Mouse (Mus musculus) telencephalon, adult 2 months (tissue): ENCODE results near the gene Abhd16a.

Experiments
- DNase-seq: peaks from one replicate; pipeline ENCODE4 v3.0.0-alpha.2; 2011; ENCODE audit warnings: low read depth, low spot score

The Abhd16a gene

GRCm38 (mm10) chr17:35085208-35085865 is 3.7 kb upstream of the Abhd16a start, which contains the start of gene Ly6g6f:
Ly6g6f (minus strand) TSS chr17:35085610.
- DNase-seq, result no peak

DNA sequence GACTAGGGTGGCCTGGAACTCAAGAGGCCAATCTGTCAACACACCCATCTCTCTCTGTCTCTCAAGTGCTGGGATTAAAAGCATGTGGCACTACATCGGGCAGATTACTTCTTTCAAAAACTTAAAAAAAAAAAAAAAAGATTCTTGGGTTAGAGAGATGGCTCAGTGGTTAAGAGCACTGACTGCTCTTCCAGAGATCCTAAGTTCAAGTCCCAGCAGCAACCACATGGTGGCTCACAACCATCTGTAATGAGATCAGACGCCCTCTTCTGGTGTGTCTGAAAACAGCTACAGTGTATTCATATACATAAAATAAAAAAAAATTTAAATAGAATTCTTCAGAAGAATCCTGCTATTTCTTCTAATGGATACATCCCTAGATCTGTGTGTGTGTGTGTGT is 912 bp upstream of the Abhd16a start:
- DNase-seq, result no peak

GRCm38 (mm10) chr17:35090166-35090932 is 1.3 kb downstream of the Abhd16a start:
- no peak for DNase-seq

GRCm38 (mm10) chr17:35092403-35093198 is 3.5 kb downstream of the Abhd16a start:
- DNase-seq, result no peak

GRCm38 (mm10) chr17:35094475-35095365 is 5.7 kb downstream of the Abhd16a start:
- no peak for DNase-seq

GRCm38 (mm10) chr17:35096597-35096996 is 7.5 kb downstream of the Abhd16a start:
- DNase-seq, result no peak

DNA sequence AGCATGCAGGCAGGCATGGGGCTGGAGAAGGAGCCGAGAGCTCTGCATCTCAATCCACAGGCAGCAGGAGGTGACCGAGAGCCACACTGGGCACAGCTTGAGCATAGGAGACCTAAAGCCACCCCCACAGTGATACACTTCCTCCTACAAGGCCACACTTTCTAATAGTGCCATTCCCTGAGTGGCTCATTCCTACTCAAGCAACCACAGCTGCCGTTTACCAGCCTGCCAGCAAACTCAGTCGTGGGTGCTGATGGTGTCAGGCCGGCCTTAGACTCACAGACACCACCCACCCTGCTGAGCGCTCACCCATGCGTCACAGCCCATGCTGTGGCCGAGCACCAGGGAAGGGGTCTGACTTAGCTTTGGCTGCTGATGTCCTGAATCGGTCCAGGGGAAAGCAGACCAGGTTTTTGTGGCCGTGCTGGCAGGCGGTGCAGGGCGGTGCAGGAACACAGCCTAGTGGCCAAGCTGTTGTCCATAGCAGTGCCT is 8.1 kb downstream of the Abhd16a start:
- DNase-seq, result peak; percentile 55

DNA sequence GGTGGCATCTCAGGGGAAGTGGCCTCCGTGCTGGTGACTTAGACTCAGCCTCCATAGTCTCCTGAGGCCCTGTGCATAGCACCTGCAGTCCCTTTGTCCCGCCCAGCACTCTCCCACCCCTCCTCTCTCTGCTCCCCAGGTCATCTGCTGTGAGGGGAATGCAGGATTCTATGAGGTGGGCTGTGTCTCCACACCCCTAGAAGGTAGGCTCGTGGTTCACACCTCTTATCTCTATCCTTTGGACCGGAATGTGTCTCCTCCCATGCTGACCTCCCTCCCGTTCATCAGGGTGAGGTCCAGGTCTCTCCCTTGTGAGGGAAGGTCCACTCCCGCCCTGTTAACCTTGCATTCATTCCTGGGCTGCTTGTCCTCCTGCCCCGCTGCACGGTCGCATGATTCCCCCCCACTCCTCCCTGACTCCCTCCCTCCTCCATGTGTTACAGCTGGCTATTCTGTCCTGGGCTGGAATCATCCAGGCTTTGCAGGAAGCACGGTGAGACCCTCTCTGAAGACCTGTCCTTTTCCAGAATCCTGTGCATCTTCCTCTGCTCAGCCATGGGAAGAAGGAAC is 11.2 kb downstream of the Abhd16a start:
- DNase-seq, result no peak

- no peak for DNase-seq
Observed at GRCm38 (mm10) chr17:35101161-35101560, 12.1 kb downstream of the Abhd16a start.

GRCm38 (mm10) chr17:35102299-35102698 is 13.2 kb downstream of the Abhd16a start:
- DNase-seq, result no peak

- DNase-seq, result no peak
Observed at GRCm38 (mm10) chr17:35103221-35103690, 14.2 kb downstream of the Abhd16a start.

GRCm38 (mm10) chr17:35104079-35104478 is 15.0 kb downstream of the Abhd16a start:
- no peak for DNase-seq

- DNase-seq, result no peak
Observed at GRCm38 (mm10) chr17:35104754-35105153, 15.7 kb downstream of the Abhd16a start.

DNA sequence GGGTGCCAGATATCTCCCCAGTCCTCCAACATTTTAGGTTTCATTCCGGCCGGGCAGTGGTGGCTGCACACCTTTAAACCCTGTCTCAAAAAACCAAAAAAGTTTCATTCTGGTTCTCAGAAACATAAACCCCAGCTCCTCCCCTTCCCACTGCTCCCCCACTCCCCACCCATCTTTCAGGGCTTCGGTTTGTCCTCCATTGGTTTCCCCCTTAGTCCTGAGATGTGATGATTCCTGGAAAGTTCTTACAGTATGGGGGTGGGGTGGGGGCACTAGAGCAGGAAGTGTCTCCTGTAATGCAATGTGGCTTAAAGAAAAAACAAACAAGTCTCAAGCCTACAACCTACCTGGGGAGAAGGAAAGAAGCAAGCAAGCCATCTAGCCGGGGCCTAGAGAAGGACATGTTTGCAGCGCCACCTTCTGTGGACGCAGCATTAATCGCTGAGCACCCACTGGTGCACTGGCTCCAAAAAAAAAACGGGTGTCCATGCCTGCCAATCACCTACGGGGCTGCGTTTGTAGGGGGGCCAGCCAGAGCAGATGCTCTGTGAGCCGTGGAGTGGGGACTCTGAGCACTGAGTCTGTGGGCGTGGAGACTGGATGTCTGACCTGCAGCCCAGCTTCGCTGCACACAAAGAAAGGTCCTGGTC is 16.8 kb downstream of the Abhd16a start:
- no peak for DNase-seq

DNA sequence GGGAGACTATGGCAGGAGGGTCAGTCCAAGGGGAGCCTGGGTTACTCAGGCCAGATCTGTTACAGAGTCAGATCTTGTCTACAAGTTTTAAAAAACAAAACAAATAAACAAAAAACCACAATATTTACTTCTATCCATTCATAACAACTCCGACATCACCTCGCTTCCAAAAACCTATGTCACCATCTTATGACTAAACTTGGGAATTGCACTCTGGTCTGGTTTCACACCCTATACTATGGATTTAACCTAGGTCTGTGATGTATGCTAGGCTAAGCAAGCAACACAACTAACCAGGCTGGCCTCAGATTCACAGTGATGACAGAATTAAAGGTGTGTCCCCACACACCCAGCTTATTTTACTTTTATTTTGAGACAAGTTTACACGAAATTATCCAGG is 17.5 kb downstream of the Abhd16a start:
- no peak for DNase-seq

DNA sequence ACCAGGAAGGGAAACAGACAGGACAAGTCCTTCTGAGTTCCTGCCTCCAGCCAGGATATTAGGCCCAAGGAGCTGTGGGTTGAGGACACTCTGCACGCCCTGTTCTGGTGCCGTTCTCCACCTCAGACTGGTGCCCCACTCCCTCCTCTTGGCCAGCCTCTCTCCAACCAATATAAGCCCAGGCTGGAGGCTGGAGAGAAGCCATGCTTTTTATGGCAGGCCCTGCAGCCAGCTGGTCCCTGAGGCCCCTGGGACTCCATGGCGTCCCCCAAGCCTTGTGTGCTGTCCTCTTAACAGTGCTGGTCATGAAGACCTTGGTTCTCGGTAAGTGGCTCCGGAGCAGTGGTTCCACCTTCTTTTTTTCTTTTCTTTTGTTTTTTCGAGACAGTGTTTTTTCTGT is 19.0 kb downstream of the Abhd16a start, which contains the start of gene Ly6g5c:
Gene Ly6g5c (plus strand): TSS at position 183 of the 400 bp plus-strand sequence.
- DNase-seq, result no peak

DNA sequence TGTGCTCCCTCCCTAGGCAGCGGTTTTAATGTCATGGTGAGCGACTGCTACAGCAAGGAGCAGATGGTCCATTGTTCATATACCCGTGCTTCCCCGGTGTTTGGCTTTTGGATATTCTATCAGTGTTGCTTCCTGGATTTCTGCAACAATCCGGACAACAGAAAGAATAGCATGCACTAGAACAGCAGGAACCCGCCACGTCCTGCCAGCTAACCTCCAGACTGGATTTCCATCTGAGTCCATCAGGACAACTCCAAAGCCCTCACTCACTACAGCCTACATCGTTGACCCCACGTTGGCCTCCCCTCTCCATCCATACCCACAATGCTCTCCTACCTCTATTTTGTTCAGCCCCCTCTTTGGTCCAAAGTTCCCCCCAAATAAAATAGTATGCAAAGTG is 22.7 kb downstream of the Abhd16a start:
- DNase-seq, result no peak

GRCm38 (mm10) chr17:35115046-35116019 is 26.3 kb downstream of the Abhd16a start, which contains the start of gene Ly6g5b:
Ly6g5b (minus strand) TSS chr17:35115428.
- DNase-seq, result no peak

DNA sequence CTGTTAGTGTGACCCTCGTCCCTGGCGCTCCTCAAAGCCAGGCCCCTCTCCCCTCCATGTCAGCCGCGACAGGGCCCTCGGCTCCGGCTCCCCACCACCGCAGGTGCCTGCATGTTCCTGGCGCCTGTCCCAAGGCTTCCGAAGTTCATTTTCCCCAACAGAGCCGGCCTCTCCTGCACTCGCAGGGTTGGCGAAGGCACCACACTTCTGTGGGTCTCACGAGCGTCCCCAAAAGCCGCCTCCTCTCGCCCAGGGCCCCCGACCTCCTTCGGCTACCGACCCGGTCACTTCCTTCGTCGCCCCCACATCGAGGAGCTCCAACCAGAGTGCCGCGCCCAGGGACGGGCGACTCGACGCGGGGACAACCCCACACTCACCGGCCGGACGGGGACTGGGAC is 31.7 kb downstream of the Abhd16a start:
- DNase-seq, result no peak
